In the genomic region with DNA sequence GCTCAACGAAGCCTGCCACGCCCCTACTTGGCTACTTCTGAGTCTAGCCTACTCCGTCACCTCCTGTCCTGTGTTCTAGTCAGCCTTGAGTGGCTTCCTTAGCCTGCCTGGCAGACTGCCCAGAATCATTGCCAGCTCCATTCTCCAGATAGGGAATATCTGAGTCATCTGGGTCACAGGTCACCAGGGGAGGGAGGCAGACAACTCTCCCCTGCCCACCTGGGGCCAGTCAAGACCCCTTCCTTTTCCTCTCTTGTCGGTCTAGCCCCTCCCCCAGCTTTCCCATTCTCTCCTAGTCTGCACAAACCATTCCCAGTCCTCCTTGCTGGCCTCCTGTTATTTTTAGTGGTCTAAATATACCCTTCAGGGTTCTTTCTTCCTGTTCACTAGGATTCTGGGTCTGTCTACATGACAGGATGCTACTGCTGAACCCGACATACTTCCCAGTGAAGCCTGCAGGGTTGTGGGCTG, we compare ENCODE assay signal across 10 mouse cellular contexts. TPM values are rescaled to one million over a fixed set of nuclear protein-coding genes. Genes with fewer than 3 reads are reported as not detected.
DNase-seq lines count a peak whose midpoint lies in the region; ATAC-seq and TF ChIP-seq lines count a peak whose summit lies in the region.
"Had no signal": no experiment of that assay in that cellular context is flagged by ENCODE, and none has a peak within 500 bp of the region (broad histone marks: within the 10 kb centered on the region; RNA-seq: fewer than 3 reads in every experiment).

No protein-coding gene starts in this region.

- no peak for DNase-seq in limb, embryonic 10.5 days (ENCODE audit: low spot score)
- DNase-seq in heart, adult 2 months, result peak; percentile 77 to 81
- DNase-seq in skeletal muscle tissue, adult 2 months (ENCODE audit: low read depth, low spot score), result peak; percentile 73
- DNase-seq in layer of hippocampus, adult 18-20 months (ENCODE audit: low spot score in 2 of 2), result no peak
- no peak for DNase-seq in right cerebral cortex, postnatal 36 days (ENCODE audit: low spot score in 2 of 2)

- H3K4me1 ChIP-seq in limb, embryonic 13.5 days, result 0 out of 2 replicates have a peak, but pooled peaks cover 3% of the 10 kb centered on the region
- H3K4me1 ChIP-seq in limb, embryonic 10.5 days, result peaks cover 12% of the 10 kb centered on the region; the same call in 1 of the 2 replicates
- peaks cover 33% of the 10 kb centered on the region for H3K4me1 ChIP-seq in heart, adult 2 months (ENCODE audit: control insufficient read depth, insufficient read depth, low read length)
- peaks cover 4% of the 10 kb centered on the region; the same call in 1 of the 2 replicates for H3K4me1 ChIP-seq in kidney, embryonic 16.5 days (ENCODE audit: insufficient read depth, low read length)
- no peaks in the 10 kb centered on the region for H3K4me1 ChIP-seq in forebrain, embryonic 12.5 days
- H3K4me1 ChIP-seq: embryonic facial prominence, embryonic 12.5 days had no signal

- 66% methylated on average over 5 of the region's 5 CpGs for WGBS in limb, embryonic 13.5 days
- 70% methylated on average over 5 of the region's 5 CpGs for WGBS in limb, embryonic 10.5 days
- WGBS in heart, adult 2 months, result 6% methylated on average over 5 of the region's 5 CpGs
- 60% methylated on average over 5 of the region's 5 CpGs for WGBS in kidney, embryonic 16.5 days
- WGBS in forebrain, embryonic 12.5 days, result 72% methylated on average over 5 of the region's 5 CpGs

- intact Hi-C loops in heart, adult 2 months (cut with DNase I), result no loop called here

- no peaks in the 10 kb centered on the region for H3K79me2 ChIP-seq in heart, adult 2 months (replicated peaks; ENCODE audit: control insufficient read depth, insufficient read depth, low read length)

- H3K27ac ChIP-seq in limb, embryonic 13.5 days, result no peak overlapping the region
- no peak overlapping the region for H3K27ac ChIP-seq in limb, embryonic 10.5 days
- H3K27ac ChIP-seq in heart, adult 2 months, result peak overlapping the region; percentile 78
- H3K27ac ChIP-seq in kidney, embryonic 16.5 days (ENCODE audit: low read length), result no peak overlapping the region; the same call in 1 of the 2 replicates
- H3K27ac ChIP-seq in forebrain, embryonic 12.5 days, result no peak overlapping the region
- H3K27ac ChIP-seq: embryonic facial prominence, embryonic 12.5 days; macrophage had no signal

- no peak overlapping the region for H3K4me3 ChIP-seq in limb, embryonic 13.5 days
- no peak overlapping the region for H3K4me3 ChIP-seq in limb, embryonic 10.5 days
- H3K4me3 ChIP-seq in heart, adult 2 months, result no peak overlapping the region
- no peak overlapping the region for H3K4me3 ChIP-seq in kidney, embryonic 16.5 days (ENCODE audit: low read length)
- no peak overlapping the region for H3K4me3 ChIP-seq in forebrain, embryonic 12.5 days (replicated peaks)
- H3K4me3 ChIP-seq: embryonic facial prominence, embryonic 12.5 days had no signal

- no peaks in the 10 kb centered on the region for H3K9me3 ChIP-seq in limb, embryonic 13.5 days
- no peaks in the 10 kb centered on the region for H3K9me3 ChIP-seq in limb, embryonic 10.5 days (replicated peaks)
- no peaks in the 10 kb centered on the region for H3K9me3 ChIP-seq in kidney, embryonic 16.5 days (ENCODE audit: low read length)
- no peaks in the 10 kb centered on the region for H3K9me3 ChIP-seq in forebrain, embryonic 12.5 days
- H3K9me3 ChIP-seq: embryonic facial prominence, embryonic 12.5 days had no signal

- H3K27me3 ChIP-seq in limb, embryonic 13.5 days, result peaks cover 7% of the 10 kb centered on the region; the same call in 1 of the 2 replicates
- no peaks in the 10 kb centered on the region for H3K27me3 ChIP-seq in limb, embryonic 10.5 days (ENCODE audit: low read depth, poor library complexity, severe bottlenecking)
- no peaks in the 10 kb centered on the region for H3K27me3 ChIP-seq in heart, adult 2 months (ENCODE audit: control insufficient read depth, insufficient read depth, low read length)
- H3K27me3 ChIP-seq in kidney, embryonic 16.5 days (ENCODE audit: insufficient read depth, low read length), result no peaks in the 10 kb centered on the region
- peaks cover 4% of the 10 kb centered on the region; the same call in 1 of the 2 replicates for H3K27me3 ChIP-seq in forebrain, embryonic 12.5 days
- H3K27me3 ChIP-seq: embryonic facial prominence, embryonic 12.5 days had no signal

- H3K36me3 ChIP-seq in limb, embryonic 13.5 days, result no peaks in the 10 kb centered on the region
- no peaks in the 10 kb centered on the region for H3K36me3 ChIP-seq in limb, embryonic 10.5 days
- H3K36me3 ChIP-seq in heart, adult 2 months (ENCODE audit: control insufficient read depth, insufficient read depth, low read length), result peaks cover 22% of the 10 kb centered on the region
- H3K36me3 ChIP-seq in kidney, embryonic 16.5 days (ENCODE audit: insufficient read depth, low read length), result no peaks in the 10 kb centered on the region
- no peaks in the 10 kb centered on the region for H3K36me3 ChIP-seq in forebrain, embryonic 12.5 days (replicated peaks)
- H3K36me3 ChIP-seq: embryonic facial prominence, embryonic 12.5 days had no signal

- no peak overlapping the region for H3K4me2 ChIP-seq in limb, embryonic 13.5 days (replicated peaks)
- H3K4me2 ChIP-seq in kidney, embryonic 16.5 days (replicated peaks; ENCODE audit: low read depth, low read length), result no peak overlapping the region
- H3K4me2 ChIP-seq in forebrain, embryonic 12.5 days, result no peak overlapping the region
- H3K4me2 ChIP-seq: embryonic facial prominence, embryonic 12.5 days had no signal

- no peak overlapping the region for H3K9ac ChIP-seq in limb, embryonic 13.5 days
- no peak overlapping the region for H3K9ac ChIP-seq in heart, adult 2 months (ENCODE audit: low read depth, low read length)
- no peak overlapping the region for H3K9ac ChIP-seq in kidney, embryonic 16.5 days (replicated peaks; ENCODE audit: low read length)
- H3K9ac ChIP-seq in forebrain, embryonic 12.5 days, result no peak overlapping the region
- H3K9ac ChIP-seq: embryonic facial prominence, embryonic 12.5 days had no signal

- TF ChIP-seq POLR2A in heart, adult 2 months (IDR thresholded peaks at IDR 0.05; ENCODE audit: insufficient read depth, low read depth, low read length), result peak; percentile 34; the same call in 1 of the 2 replicates

- peak; percentile 96 for TF ChIP-seq EP300 in heart, adult 2 months (IDR thresholded peaks at IDR 0.05; ENCODE audit: insufficient read depth, low read depth, low read length)

- peak; percentile 28 for ATAC-seq in limb, embryonic 13.5 days (ENCODE audit: low FRiP score, low read depth)
- ATAC-seq in kidney, embryonic 16.5 days (ENCODE audit: low FRiP score, low TSS enrichment), result peak; percentile 64
- ATAC-seq in forebrain, embryonic 12.5 days (ENCODE audit: low FRiP score), result no peak

- no peak for TF ChIP-seq CTCF in heart, adult 2 months (IDR thresholded peaks at IDR 0.05)

RNA-seq across cellular contexts. Expression of a gene that starts 50.3 kb away (rescaled TPM):
- polyA plus RNA-seq in limb, embryonic 13.5 days (2015; fragmentation: Nextera tagmentation; extraction: Ambion mirVana), result 8.3 and 10.2 TPM in 2 replicates
- polyA plus RNA-seq in limb, embryonic 10.5 days (2016; fragmentation: Nextera tagmentation; extraction: Ambion mirVana), result 11.1 and 14.6 TPM in 2 replicates
- 100 to 1,000 TPM in 1 of 2 experiments, 10 to 100 TPM in 1; 87.4 to 100 TPM for total RNA-seq in heart, adult 2 months (2021)
- 51.1 and 66.4 TPM in 2 replicates for polyA plus RNA-seq in heart, adult 2 months (2012; rRNA removed)
- 16.8 and 17.2 TPM in 2 replicates for polyA plus RNA-seq in kidney, embryonic 16.5 days (2015; fragmentation: Nextera tagmentation; extraction: Ambion mirVana)
- 1 to 10 TPM; 1.5 to 2.9 TPM for total RNA-seq in layer of hippocampus, adult 18-20 months (2021)
- polyA plus RNA-seq in forebrain, embryonic 12.5 days (2016; fragmentation: Nextera tagmentation; extraction: Ambion mirVana), result 3.7 and 4.3 TPM in 2 replicates

Comparison
In these comparisons a context has a peak if more than half of its experiments do, and no peak if none do; other contexts are left out.
1. DNase-seq: peak in heart, adult 2 months (2 of 2) and skeletal muscle tissue, adult 2 months (single experiment); none in limb, embryonic 10.5 days (single experiment), layer of hippocampus, adult 18-20 months (0 of 2) and right cerebral cortex, postnatal 36 days (0 of 2).